Mouse (Mus musculus) testis, adult 2 months (tissue): ENCODE measurements at regions not wholly inside any gene's neighbourhood (a gene's known extent, or its start where the extent isn't known, plus 50 kb on each side); places are given as distances from the start of the nearest gene placed in this dataset.

Experiments used
- CTCF ChIP-seq: fragments of 200-500 bp; IDR thresholded peaks from 2 replicates; pipeline ENCODE4 v1.5.1; 2012; ENCODE audit warnings: low read depth, mild to moderate bottlenecking, inconsistent platforms, low read length, moderate library complexity; ENCODE audit not compliant: control insufficient read depth, insufficient read depth, insufficient replicate concordance
- POLR2A ChIP-seq: fragments of 200-500 bp; IDR thresholded peaks from 2 replicates; pipeline ENCODE4 v1.6.1; 2012; ENCODE audit warnings: low read depth, mild to moderate bottlenecking, inconsistent platforms, low read length, moderate library complexity; ENCODE audit not compliant: control insufficient read depth

GRCm38 (mm10) chr9:94361011-94361410 lies 176.9 kb downstream of the 1190002N15Rik start:
- no peak for TF ChIP-seq POLR2A
- TF ChIP-seq CTCF, result no peak
